Mouse (Mus musculus) C2C12 (cell line): ENCODE measurements at regions not wholly inside any gene's neighbourhood (a gene's known extent, or its start where the extent isn't known, plus 50 kb on each side); places are given as distances from the start of the nearest gene placed in this dataset.

Experiments used
- H3K27me3 ChIP-seq: one replicate; pipeline ENCODE4 v1.6.1; 2011; ENCODE audit not compliant: control insufficient read depth, insufficient read depth, insufficient read length
- H3K36me3 ChIP-seq: one replicate; pipeline ENCODE4 v1.6.1; 2011; ENCODE audit not compliant: control insufficient read depth, insufficient read depth
- H3K4me3 ChIP-seq: one replicate; pipeline ENCODE4 v1.5.1; 2011; ENCODE audit warnings: mild to moderate bottlenecking, control low read depth; ENCODE audit not compliant: poor library complexity, insufficient read depth, severe bottlenecking
- H3K79me2 ChIP-seq: one replicate; pipeline ENCODE4 v1.6.1; 2011; ENCODE audit not compliant: control insufficient read depth, insufficient read depth
- H3K79me3 ChIP-seq: one replicate; pipeline ENCODE4 v1.6.1; 2011; ENCODE audit warnings: low read depth, control low read depth
- H3ac ChIP-seq: one replicate; pipeline ENCODE3; 2011; ENCODE audit warnings: low read depth; ENCODE audit not compliant: control insufficient read depth, insufficient read length
- CEBPB ChIP-seq: IDR thresholded peaks from one replicate; pipeline ENCODE4 v1.6.1; 2011; ENCODE audit warnings: low read depth, mild to moderate bottlenecking, control low read depth, moderate library complexity
- CTCF ChIP-seq: IDR thresholded peaks from one replicate; pipeline ENCODE4 v1.5.1; 2011; ENCODE audit not compliant: control insufficient read depth, insufficient read depth, insufficient read length
- FOSL1 ChIP-seq: IDR thresholded peaks from one replicate; pipeline ENCODE4 v1.8.0; 2011; ENCODE audit warnings: mild to moderate bottlenecking, low read length; ENCODE audit not compliant: poor library complexity, insufficient read depth, severe bottlenecking
- MAX ChIP-seq: IDR thresholded peaks from one replicate; pipeline ENCODE4 v1.6.1; 2011; ENCODE audit warnings: mild to moderate bottlenecking, control low read depth
- MYOD1 ChIP-seq: IDR thresholded peaks from one replicate; pipeline ENCODE4 v1.6.1; 2011; ENCODE audit warnings: low read depth; ENCODE audit not compliant: control insufficient read depth, insufficient read length
- MYOG ChIP-seq: IDR thresholded peaks from one replicate; pipeline ENCODE4 v1.6.1; 2011; ENCODE audit not compliant: control insufficient read depth, insufficient read length; ENCODE audit errors: extremely low read depth
- USF1 ChIP-seq: IDR thresholded peaks from one replicate; pipeline ENCODE4 v1.6.1; 2011; ENCODE audit warnings: low read depth, mild to moderate bottlenecking, control low read depth, moderate library complexity

DNA sequence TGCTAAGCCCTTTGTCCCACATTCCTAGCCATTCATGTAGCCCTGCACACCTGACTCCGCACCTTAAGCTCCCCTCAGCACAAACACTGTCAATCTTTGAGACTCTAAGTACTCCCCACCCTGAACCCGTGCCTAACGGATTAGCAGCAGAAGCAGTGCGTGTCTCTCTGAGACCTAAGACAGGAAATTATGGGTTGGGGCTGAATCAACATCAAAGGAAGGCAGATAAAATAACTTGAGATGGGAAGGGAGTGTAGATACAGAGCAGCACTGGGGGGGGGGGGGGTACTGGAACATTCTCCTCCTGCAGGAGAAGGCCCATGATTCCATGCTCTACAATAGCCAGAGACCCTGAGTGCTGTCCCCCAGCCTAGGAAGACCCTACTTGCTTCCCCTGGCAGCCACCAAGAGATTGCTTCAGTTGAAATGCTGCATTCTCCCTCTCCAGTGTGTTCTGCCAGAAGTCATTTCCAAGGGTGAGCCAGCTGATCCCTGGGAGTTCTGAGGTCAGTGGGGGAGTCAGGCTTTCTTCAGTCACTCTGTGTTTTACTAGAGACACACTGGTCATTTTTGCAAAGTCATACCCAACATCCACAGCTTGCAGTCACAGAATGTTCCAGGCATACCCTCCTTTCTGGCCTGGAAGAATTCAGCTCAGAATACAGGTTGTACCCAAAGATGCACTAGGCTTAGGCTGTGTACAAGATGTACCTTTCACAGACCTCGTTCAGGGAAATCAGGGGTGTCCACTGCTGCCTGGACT lies 71.4 kb downstream of the Rhob start:
- Histone ChIP-seq H3K36me3 (no peaks in the 10 kb centered on the region), H3K4me3 (no peak overlapping the region), H3K79me2 (no peaks in the 10 kb centered on the region), H3K27me3 (no peaks in the 10 kb centered on the region), H3ac (no peak overlapping the region), H3K79me3 (no peaks in the 10 kb centered on the region)
- TF ChIP-seq MAX (no peak), FOSL1 (no peak), MYOG (no peak), MYOD1 (no peak), USF1 (no peak), CEBPB (no peak), CTCF (no peak)

DNA sequence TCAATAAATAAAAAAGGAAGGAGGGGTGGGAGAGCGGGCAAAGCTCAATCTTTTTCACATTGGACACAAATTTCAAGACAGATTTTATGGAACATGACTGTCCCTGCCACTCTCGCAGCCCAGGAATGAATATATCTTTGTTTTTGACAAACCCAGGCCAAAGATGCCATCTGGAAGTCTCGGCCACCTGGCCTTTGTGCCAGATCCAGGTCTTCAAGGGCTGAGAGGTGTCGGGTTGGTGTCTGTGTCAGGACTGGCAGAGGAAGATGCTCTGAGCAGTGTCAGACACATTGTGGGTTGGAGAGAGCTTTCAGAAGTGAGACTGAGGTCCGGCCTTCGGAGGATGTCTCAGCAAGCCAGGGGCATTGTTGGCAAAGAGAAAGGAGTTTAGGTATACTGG lies 75.3 kb downstream of the Rhob start:
- Histone ChIP-seq H3K27me3 (no peaks in the 10 kb centered on the region), H3K79me3 (no peaks in the 10 kb centered on the region), H3ac (no peak overlapping the region), H3K4me3 (no peak overlapping the region), H3K79me2 (no peaks in the 10 kb centered on the region), H3K36me3 (no peaks in the 10 kb centered on the region)
- TF ChIP-seq CTCF (no peak), USF1 (no peak), MYOG (no peak), MYOD1 (no peak), MAX (no peak), CEBPB (no peak), FOSL1 (no peak)

DNA sequence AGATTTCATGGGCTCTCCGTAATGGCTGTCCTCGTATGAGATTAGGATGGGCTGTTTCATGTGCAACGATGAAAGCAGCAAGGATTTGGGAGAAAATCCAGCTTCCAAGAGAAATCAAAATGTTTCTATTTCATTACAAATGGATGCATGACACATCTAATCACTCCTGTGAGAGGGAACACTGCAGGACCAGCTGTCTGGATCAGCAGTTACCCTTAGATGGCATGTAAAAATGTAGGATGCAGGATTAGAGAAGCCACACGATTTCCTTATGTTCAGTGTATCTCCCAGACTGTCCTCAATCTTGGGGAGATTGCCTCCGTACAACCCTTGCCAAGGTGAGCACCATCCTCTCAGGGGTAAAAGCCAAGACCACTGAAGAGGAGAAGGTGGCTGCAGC lies 77.1 kb downstream of the Rhob start:
- TF ChIP-seq CEBPB, result no peak
- TF ChIP-seq MYOD1, result no peak
- TF ChIP-seq FOSL1, result no peak
- no peak for TF ChIP-seq USF1
- no peak for TF ChIP-seq MYOG
- no peak for TF ChIP-seq MAX
- no peak for TF ChIP-seq CTCF
- H3K27me3 ChIP-seq, result no peaks in the 10 kb centered on the region
- no peaks in the 10 kb centered on the region for H3K79me2 ChIP-seq
- no peaks in the 10 kb centered on the region for H3K79me3 ChIP-seq
- H3K4me3 ChIP-seq, result no peak overlapping the region
- H3ac ChIP-seq, result no peak overlapping the region
- H3K36me3 ChIP-seq, result no peaks in the 10 kb centered on the region

DNA sequence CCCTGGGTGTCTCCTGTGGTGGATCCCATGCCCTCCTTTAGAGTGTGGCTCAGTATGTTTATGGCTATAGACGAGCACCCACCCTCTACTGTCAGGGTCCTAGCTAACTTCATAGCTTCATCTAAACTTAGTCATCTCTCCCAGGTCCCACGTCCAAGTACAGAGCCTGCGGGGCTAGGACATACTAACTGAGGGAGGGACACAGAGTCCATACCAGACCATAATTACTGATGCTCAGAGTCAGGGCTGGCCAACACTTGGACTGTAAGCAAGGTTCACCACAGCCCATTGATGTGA lies 78.6 kb downstream of the Rhob start:
- H3K79me3 ChIP-seq, result no peaks in the 10 kb centered on the region
- no peaks in the 10 kb centered on the region for H3K79me2 ChIP-seq
- no peaks in the 10 kb centered on the region for H3K27me3 ChIP-seq
- H3K4me3 ChIP-seq, result no peak overlapping the region
- H3K36me3 ChIP-seq, result no peaks in the 10 kb centered on the region
- no peak overlapping the region for H3ac ChIP-seq
- no peak for TF ChIP-seq MAX
- TF ChIP-seq MYOG, result no peak
- TF ChIP-seq MYOD1, result no peak
- no peak for TF ChIP-seq USF1
- TF ChIP-seq FOSL1, result no peak
- no peak for TF ChIP-seq CEBPB
- no peak for TF ChIP-seq CTCF

DNA sequence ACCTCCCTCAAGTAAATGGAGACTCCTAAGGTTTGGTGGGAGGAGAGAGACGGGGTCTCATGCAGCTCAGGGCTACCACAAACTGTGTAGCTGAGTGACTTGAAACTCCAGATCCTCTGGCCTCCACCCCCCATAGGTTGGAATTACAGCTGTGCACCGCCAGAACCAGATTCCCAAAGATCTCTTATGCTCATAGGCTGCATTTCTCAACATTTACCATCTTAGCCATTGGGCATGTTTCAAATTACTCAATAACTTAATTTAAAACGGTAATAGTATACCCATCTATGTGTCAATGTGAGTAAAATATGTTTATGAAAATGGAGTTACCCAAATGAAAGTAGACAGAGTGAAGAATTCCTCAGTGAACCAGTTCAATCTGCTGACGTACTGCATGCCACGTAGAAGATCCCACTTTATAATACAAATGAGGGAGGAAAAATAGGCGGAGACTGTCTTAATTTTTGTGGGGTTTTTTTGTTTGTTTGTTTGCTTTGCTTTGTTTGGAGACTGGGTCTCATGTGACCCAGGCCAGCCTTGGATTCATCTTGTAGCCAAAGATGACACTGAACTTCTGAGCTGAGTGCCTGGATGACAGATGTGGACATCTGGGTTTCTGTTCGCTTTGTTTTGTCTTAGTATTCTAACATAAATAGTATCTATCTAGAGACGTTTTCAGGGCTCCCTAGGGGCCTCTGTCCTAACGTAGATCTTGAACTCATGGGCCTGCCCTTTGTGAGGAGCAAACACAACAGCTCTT lies 79.1 kb downstream of the Rhob start:
- Histone ChIP-seq H3K79me3 (no peaks in the 10 kb centered on the region), H3K79me2 (no peaks in the 10 kb centered on the region), H3K36me3 (no peaks in the 10 kb centered on the region), H3ac (no peak overlapping the region), H3K4me3 (no peak overlapping the region), H3K27me3 (no peaks in the 10 kb centered on the region)
- no peak for TF ChIP-seq FOSL1
- no peak for TF ChIP-seq USF1
- no peak for TF ChIP-seq MAX
- no peak for TF ChIP-seq MYOG
- TF ChIP-seq MYOD1, result no peak
- TF ChIP-seq CTCF, result no peak
- TF ChIP-seq CEBPB, result no peak

DNA sequence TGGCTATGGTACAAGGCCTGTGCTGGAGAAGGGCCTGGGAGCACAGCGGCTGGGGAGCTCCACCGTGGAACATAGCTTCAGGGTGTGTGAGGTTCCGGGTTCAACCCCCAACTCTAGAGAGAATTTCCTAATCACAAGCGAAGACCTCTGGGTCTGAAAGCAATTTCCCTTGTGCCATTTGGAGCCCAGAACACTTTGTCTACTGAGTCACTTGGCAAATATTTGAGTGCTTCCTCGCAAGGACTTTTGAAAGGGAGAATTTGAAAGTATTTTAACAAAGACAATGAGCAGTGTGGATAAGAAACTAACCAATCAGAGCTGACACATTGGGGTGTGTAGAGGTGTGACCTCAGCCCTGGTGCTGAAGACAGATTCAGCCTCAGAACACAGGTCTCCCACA lies 80.9 kb downstream of the Rhob start:
- Histone ChIP-seq H3K4me3 (no peak overlapping the region), H3K36me3 (no peaks in the 10 kb centered on the region), H3K79me3 (no peaks in the 10 kb centered on the region), H3K79me2 (no peaks in the 10 kb centered on the region), H3ac (no peak overlapping the region), H3K27me3 (no peaks in the 10 kb centered on the region)
- no peak for TF ChIP-seq MYOG
- no peak for TF ChIP-seq CTCF
- TF ChIP-seq MYOD1, result no peak
- no peak for TF ChIP-seq FOSL1
- no peak for TF ChIP-seq USF1
- TF ChIP-seq MAX, result no peak
- no peak for TF ChIP-seq CEBPB
